Mouse (Mus musculus): Measurements from ENCODE around the gene Efcab9.

Efcab9 gene

DNA sequence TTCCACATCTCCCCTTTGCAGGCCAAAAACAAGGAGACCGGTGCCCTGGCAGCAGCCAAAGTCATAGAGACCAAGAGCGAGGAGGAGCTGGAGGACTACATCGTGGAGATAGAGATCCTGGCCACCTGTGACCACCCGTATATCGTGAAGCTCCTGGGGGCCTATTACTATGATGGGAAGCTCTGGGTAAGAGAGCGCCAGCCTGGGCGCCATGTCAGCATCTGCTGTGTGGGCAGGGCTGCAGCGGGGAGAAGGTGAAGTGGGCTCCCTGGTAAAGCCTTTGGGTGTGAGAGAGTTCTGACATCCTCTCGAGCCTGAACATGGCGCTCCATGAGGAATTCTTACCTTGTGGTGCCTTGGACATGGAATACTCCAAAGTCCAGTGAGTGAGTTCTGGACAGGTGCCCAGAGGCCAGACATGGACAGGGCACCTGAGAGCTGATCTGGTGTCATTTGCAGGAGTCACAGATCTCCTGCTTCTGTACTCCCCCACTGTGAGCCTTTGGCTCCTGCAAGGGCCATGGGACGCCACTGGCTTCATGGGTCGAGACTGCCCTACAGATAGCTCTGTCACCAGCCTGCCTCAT is 23.3 kb upstream of the Efcab9 start:
- DNase-seq = peak; percentile 41 to 54

DNA sequence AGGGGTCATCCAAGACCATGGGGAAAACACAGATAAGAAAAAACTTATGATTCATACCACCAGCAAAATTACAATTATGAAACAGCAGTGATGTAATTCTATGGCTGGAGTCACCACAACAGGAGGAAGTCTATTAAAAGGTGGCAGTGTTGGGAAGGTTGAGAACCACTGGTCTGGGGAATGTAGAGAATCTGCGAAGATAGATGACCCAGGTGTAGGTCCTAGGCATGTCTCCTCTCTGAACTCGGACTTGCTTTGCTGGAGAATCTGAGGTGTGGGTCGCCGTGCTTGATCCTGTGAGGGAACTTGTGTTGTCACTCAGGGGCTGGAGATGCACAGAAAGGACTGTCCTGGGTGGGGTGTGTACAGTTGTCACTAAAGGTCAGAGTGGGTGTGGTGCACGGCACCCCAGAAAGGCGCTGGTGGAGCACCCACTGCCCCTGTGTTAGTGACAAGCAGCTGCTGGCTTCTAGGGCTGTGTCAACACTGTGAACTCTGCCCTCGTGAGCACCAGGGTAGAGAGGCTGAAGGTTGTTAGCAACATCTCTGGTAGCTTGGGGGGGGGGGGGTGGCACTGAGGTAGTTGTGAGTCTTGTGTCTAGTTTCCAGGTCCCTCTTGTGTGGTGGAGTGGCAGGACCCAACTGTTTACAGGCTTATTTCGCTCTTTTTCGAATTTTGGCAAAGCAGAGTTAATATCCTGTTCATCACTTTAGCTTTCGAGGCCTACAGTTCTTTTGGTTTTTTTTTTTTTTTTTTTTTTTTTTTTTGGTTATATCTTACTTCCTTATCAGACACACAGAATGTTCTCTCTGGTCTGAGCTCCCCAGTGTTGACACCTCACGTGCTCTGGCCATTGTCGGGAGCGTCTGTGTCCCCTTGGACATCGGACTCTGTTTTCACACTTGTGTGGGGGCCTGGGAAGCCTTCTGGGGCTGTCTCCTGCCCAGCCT is 22.5 kb upstream of the Efcab9 start:
- no peak for DNase-seq

DNA sequence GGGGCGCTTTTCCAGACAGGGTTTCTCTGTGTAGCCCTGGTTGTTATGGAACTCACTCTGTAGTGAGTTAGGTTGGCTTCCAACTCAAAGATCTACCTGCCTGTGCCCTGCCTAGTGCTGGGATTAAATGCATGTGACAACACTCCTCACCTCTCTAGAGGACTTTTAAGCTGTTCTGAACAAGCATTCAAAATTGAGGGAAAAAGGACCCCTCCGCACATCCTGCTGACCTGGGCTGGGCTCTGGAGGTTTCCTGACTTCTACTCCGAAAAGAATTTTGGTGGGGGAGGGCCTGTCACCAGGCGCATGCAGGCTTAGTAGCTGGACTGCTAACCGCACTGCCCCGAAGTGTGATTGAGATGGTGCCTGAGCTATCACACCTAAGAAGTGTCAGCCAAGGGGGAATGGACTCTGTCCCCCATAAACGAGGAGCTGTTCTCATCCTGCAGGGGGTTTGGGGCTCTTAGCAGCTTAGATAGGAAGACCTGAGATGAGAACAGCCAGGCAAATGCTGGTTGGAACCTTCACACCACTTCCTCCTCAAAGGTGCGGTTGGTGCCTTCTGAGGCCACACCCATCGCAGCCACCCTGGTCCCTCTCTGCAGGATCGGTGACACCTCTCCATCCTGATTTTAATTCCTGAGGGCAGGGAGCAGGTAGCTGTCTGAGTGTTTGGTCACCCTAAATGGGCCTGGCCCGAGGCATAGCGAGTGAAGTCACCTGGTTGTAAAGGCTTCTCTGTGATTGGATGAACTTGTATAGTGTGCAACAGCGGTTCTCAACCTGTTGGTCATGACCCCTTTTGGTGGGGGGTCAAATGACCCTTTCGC is 21.6 kb upstream of the Efcab9 start:
- no peak for DNase-seq

DNA sequence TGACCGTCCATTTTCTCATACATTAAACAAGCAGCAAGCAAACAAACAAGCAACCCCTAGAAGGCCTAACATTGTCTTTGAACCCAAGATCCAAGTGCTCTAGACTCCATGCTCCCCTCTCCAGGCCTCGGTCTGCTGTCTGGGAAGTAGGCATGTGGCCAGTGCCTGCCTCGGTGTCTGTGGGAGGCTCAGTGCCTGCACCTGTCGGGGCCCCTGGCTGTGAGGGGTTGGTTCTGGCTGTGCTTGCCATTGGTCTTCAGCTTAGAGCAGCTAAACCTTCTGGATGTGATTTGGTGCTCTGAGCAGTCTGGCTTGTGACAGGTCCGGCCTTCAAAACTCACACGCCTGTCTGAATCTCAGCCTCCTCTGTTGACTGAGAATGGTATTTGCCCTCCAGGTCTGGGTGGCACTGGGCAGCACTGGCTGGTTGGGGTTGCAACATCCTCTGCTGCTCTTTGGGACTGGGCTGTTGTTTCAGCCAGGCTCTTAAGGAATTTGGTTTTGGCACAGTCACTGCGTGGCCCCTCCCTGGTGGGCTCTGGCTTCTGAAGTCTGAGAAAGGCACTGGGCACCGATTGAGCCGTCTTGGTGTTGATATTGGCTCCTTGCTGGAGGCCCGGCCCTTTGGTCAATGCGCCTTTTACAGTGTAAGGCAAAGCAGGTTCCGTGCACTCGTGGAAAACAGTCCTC is 20.7 kb upstream of the Efcab9 start:
- peak; percentile 50 to 55 for DNase-seq

DNA sequence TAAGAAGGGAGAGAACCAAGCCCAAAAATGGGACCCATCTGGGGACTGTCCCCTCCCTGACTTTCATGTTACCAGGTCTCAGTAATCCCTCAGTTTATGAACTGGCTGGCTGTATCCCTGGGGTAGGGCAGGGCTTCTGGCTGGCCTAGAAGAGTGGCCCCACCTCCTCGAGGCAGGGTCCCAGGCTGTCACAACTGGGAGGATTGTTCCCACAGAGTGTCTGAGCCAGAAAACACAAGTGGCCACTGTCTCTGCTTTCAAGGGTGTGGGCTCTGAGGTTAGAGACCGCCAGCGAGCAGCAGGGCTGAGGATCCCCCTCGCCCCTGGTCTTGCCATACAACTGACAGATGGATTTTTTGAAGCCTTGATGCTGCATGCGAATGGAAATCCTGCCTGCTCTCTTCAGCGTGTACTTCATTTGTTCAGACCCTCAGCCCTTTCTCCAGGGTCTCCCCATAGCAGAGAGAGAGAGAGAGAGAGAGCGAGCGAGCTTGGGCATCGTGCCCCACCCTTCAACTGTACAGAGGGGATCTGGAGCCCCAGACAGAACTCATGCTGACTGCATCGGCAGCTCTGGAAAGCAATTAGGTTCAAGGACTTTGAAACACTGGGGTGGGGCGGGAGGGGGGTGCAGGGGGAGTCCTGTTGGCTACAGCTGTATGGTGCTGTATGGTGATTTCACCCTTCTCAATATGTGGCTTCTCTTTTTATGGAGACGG is 19.9 kb upstream of the Efcab9 start:
- no peak for DNase-seq

DNA sequence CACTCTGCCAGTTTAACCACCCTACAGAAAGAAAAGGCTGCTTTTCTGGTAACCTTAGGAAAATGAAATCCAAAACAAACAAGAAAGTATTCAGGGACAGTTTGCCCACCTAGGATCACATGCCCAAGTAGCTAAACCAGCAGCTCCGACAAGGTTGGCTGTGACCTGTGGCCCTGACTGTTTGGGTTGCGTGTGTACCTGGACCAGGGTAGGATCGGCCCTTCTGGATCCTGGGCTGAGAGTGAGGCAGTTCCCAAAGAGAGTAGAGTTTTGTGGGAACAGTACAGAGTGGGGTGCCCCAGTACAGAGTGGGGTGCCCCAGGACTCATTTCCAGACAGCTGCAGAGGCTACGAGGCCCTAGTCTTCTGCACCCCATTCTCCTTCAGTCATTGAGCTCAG is 19.2 kb upstream of the Efcab9 start:
- no peak for DNase-seq

DNA sequence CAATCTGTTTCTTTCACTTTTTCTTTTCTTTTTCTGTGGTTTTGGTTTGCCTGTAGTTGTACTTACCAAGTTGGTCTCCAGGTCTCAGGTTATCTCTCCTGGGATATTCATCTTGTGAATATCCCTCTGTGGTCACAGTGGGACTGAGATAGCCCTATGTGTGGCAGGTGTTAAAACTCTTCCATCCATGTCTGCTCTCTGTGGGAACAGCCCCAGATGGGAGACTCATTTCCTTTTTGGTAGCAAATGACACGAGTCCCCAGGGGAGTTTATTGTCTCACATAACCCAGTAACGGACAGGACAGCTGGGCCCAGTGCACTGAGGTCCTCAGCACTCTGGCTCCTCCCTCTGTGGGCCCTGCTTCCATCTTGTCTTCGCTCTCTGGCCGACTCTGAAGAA is 18.2 kb upstream of the Efcab9 start:
- DNase-seq = no peak

DNA sequence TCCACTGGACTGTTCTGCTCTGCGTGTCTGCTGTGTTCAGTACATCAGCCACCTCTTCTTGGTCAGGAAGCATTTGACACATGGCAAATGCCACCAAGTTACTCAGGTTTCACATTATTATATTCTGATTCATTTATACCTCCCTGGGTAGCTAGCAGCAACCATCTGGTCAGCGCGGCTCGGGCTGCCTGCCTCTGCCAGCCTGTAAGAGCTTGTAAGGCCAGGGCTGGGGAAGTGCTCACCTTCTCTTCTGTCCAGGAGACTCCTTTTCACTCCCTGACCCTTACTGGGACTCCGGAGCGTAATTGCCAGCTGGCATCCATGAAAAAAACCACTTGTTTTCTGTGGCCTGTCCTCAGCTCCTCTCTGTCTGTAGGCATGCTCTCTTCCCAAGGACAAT is 17.4 kb upstream of the Efcab9 start:
- DNase-seq = peak; percentile 75 to 79

DNA sequence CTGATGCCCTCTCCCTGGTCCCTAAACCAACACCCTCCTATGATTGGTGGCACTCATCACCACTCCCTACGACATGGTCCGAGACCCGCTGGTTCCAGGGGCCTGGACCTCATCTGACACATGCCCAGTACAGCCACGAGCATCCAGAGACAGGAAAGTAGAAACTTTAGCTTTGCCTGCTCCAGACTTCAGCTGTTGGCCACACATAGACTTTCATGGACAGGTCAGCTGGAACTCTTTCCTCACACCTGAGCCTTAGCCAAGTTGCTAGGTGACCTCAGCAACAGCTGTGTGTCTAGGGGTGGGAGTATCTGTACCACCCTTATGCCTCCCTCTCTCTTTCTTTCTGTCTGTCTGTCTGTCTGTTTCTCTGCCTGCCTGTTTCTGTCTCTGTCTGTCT is 16.4 kb upstream of the Efcab9 start:
- no peak for DNase-seq

DNA sequence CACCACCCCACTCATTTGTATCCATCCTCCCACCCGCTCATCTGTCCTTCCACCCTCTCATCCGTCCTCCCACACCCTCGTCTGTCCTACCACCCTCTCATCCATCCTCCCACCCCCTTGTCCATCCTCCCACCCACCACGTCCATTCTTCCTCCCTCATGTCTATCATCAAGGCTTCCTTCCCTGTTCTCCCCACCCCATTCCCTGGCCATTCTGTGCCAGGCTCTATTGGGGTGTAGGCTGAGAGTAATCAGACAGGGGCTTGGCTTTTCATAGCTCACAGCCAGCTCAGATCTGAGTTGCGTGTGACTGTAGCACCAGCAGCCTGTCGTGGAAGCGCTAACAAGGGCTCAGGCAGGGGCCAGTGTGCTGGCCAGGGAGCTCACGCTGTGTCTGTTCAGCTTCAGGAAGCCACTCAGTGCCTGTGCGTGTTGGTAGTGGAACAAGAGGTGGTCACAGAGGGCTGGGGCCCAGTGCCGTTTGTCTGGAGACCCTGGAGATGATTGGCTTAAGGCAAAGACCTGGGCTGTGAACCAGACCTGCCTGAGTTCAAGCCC is 15.6 kb upstream of the Efcab9 start:
- DNase-seq = peak in 1 of 2 experiments; percentile 50

DNA sequence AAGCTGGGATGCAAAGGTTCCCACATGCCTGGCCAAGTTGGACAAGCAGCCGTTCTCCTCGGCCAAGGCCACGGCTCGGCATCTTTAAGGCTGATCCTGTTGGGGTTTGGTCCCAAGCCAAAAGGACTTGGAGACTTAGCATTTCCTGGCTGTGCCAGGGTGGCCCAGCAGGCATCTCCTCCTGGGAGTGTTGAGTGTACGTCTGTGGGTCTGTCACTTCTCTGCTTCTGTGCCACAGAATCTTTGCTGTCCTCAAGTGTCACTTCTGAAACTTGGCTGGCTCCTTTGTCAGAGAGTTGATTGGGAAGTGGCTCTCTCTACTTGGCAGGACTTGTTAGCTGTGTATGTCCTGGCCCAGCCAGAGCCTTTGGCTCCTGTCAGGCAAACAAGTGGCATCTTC is 14.6 kb upstream of the Efcab9 start:
- peak; percentile 81 to 85 for DNase-seq

DNA sequence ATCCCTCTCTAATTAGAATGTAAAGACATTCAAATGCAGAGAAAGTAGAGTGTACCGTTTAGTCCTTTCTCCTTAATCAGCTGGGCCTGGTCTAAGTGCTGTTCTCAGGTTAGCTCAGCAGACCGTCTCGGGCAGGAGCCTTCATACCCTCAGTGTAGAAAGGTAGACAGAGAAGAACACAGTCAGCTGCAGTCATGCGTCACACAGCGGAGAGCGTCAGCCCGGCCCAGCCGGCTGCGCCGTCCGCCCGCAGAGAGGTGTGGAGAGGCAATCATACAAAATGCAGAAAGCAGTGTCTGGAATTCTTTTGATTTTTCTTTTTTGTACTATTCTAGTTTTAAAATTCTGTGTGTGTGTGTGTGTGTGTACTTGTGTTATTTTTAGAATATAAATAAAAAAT is 13.7 kb upstream of the Efcab9 start:
- peak in 1 of 2 experiments; percentile 44 for DNase-seq

DNA sequence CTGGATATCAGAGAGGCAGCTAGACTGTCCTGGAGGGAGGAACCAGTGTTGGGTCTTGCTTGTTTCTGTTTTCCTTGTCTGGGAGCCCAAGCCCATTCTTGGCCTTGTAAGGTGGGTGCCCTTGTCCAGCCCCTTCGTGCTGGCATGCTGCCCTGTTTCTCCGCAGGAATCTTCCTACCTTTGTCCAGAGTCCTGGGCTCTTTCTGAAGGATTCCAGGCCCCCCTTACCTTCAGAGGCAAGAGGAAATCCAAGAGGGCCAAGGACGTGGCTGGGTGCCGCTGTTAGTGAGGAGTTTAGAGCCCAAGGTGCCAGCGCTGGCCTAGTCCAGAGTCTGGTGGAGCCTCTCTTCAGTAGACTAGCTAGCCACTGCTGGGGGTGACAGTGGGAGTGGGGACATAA is 12.6 kb upstream of the Efcab9 start:
- DNase-seq = no peak

DNA sequence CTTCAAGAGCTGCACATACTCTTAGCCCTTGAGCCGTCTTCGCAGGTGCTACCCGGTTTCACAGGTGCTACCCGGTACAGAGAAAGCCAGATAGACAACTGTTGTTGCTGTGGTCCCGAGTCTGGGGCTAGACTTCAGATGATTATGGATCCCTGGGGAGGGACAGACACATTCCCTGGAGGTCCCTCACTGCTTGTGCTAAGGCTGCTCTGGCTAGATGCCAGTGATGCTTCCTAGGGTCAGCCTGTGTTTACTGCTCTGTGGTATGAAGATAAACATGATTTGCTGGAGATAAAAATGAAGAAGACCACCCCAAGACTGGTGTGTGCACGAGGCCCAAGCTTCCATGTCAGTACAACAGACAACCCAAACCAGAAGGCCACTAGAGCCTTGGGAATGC is 12.2 kb upstream of the Efcab9 start:
- no peak for DNase-seq

DNA sequence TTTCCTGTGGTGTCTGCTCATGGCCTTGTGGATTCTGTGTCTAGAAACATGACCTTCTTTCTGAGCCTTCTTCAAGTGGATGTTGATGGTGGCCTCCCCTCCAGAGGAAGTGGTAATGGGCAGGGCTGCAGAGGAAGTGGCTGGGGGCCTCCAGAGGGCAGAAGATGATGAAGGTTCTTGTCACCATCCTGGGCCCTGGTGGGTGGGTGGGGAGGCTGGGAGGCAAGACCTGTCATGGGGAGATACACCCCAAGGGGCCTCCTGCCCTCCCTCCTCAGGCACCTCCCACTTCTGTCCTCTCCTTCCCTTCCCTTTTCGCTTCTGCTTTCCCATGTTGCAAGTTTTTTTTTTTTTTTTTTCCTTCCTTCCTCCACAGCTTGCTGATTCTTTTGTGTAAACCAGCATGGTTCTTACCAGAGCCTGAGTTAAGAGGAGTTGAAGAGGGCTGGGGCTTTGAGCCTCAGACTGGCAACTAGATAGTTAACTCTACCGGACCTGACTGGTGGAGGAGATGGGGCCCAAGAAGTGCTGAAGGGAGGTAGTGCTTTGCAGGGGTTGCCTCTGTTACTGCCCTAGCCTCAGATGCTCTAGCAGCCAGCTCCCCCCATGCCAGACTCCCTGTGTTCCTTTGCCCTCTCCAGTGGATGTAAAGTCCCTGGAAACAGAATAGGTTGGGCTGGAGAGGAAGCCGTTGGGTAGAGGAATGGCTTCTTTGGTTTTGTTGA is 11.0 kb upstream of the Efcab9 start:
- DNase-seq = no peak

DNA sequence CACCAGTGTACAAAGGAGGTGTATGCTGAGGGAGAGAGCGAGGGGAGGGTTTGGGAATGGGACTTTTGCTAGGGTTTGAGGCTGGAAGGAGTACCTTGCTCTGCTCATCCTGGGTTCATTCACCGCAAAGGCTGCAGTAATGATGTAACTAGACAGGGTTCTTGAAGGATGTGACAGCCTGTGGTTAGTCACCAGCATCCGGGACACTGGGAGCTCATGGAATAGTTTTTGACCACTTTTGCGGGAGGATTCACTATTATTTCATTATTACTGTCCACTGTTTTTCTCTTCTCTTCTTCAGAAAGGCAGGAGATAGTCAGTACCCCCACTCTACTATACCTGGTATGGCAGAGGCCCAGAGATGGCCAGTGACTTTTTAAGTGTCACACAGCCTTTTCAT is 10.3 kb upstream of the Efcab9 start:
- no peak for DNase-seq

DNA sequence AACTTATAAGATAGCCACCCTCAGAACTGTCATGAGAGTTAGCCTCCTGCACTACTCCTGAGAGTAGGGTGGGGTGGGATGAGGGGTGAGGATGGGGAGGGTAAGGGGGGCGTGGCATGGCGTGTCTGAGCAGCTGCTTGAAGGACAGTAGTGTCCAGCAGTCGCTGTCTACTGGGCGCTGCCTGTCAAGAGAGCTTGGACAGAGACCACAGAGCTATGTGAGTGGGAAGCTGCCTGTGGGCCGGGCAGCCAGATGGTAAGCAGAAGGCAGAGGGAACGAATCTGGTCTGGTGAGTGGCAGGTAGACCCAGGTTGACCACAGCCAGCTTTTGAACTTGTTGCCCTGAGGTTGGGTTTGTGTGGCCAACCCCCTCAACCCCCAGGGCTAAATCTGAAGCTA is 8.6 kb upstream of the Efcab9 start:
- no peak for DNase-seq

DNA sequence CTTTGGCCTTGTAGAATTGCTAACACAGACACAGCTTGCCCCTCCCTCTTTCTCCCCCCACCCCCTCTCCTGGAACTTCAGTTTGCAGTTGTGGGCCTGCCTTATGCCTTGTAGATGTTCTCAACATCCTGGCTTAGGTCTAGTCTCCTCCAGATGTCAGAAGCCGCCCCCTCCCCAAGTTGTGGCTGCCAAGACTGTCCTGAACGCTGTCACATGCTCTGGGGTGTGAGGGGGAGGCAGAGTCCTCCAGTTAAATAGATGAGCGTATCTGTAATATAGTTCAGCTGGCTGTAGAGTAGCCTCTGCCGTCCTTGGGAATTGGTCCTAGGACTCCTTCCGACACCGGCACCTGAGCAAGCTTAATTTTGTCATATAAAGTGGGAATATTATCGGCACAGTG is 7.8 kb upstream of the Efcab9 start:
- no peak for DNase-seq

DNA sequence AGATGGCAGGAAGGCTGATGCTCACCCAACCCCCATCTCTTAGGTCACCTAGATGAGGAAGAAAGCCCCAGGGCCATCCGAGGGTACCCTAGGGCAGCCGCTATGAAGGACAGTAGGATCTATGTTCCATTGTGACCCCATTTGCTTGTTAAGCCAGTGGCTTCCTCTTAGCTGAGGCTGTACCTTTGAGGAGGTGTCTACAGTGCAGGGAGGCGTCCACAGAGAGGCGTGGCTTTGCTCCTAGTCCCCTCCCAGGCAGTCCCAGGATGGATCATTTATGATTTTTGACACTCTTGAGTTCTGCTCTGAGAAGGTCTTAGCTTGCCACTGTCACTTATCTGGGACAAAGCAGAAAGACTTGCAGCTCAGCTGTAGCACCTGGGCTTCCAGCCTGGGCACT is 7.0 kb upstream of the Efcab9 start:
- no peak for DNase-seq

DNA sequence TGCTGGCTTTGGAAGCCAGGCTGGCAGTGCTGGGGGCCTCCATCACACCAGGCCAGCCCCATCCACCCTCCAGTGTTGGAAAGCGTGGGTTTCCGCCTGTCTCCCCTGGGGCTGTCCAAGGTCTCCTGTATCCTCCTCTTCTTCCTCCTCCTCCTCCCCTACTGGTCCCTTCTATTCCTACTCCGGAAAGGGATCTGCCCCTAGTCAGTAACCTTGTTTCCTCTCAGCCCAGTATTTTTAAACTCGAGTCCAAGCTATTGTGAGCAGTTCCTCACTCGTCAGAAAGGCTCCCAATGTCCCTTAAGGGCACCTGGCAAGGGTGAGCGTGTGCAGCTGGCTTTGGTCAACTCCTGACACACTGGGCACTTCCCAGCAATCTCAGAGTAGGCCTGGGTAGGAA is 6.6 kb upstream of the Efcab9 start:
- DNase-seq = no peak

DNA sequence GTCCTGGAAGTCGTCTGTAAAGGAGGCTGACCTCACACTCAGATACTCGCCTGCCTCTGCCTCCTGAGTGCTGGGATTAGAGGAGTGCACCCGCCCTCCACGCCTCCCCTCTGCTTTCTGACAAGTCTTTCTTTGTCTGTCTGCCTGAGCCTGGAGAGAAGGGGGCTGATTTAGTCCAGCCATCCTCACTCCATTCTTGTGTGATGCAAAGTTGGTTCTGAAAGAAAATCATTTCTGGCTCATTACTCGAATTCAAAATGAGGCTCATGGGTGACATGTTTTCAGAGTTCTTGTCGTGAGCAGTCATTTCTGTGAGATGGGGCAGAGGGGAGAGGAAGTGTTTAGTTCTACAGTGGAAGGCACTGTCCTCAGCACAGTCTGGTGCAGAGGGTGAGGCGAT is 5.1 kb upstream of the Efcab9 start:
- no peak for DNase-seq
